ENCODE assay signal across 8 mouse cellular contexts in the genomic region with DNA sequence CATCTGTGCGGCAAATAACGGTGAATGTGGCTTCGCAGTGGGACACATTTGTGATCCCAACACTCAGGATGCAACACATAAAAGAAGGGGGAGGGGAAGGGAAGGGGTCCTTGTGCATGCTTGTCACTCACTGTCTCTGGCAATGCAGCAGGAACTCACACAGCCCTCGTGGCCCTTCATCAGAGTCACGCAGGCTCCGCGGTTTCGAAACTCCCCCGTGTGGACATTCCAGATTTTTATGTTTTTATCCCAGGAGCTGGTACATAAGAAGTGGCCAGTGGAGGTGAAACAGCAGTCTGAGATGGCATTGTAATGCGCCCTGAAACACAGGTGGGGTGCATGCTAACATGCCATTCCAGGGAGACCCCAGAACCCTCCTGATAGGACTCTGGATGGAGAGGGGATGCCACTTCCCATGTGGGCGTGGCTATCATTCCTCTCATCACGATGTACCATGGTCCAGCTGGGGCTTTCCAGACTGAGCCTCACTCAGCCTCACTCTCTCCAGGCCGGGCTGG. TPM values are rescaled to one million over a fixed set of nuclear protein-coding genes. Genes with fewer than 3 reads are reported as not detected.
DNase-seq lines count a peak whose midpoint lies in the region; ATAC-seq lines count a peak whose summit lies in the region.

No protein-coding gene starts in this region.

- peak overlapping the region; percentile 43 for H3K4me2 ChIP-seq in stomach, embryonic 15.5 days

- H3K36me3 ChIP-seq in embryonic facial prominence, embryonic 10.5 days (replicated peaks): no peaks in the 10 kb centered on the region
- no peaks in the 10 kb centered on the region for H3K36me3 ChIP-seq in stomach, embryonic 15.5 days

- peaks cover 11% of the 10 kb centered on the region for H3K4me1 ChIP-seq in embryonic facial prominence, embryonic 10.5 days
- H3K4me1 ChIP-seq in stomach, embryonic 15.5 days: peaks cover 2% of the 10 kb centered on the region; the same call in 1 of the 2 replicates

- 10% methylated on average over 13 of the region's 13 CpGs for WGBS in embryonic facial prominence, embryonic 10.5 days
- WGBS in stomach, embryonic 15.5 days: 11% methylated on average over 13 of the region's 13 CpGs

- DNase-seq in urinary bladder, postnatal 36 days (ENCODE audit: low spot score in 2 of 2): peak; percentile 11 to 35
- DNase-seq in urinary bladder, postnatal 10 days (ENCODE audit: low spot score): no peak
- DNase-seq in embryonic facial prominence, embryonic 10.5 days (ENCODE audit: low spot score): peak; percentile 62
- DNase-seq in heart, postnatal 10 days: peak; percentile 30 to 49
- peak; percentile 40 to 64 for DNase-seq in kidney, postnatal 36 days
- DNase-seq in lung, postnatal 25 days (ENCODE audit: low spot score): peak; percentile 28
- DNase-seq in urinary bladder, postnatal 4 days (ENCODE audit: low spot score in 2 of 2): no peak

- no peak overlapping the region for H3K27ac ChIP-seq in embryonic facial prominence, embryonic 10.5 days (replicated peaks)
- H3K27ac ChIP-seq in stomach, embryonic 15.5 days: no peak overlapping the region

- intact Hi-C loops in heart, postnatal 10 days (cut with DNase I): no loop called here

- H3K9ac ChIP-seq in stomach, embryonic 15.5 days: no peak overlapping the region

- ATAC-seq in stomach, embryonic 15.5 days (ENCODE audit: insufficient read depth, low FRiP score, low read depth): peak; percentile 56; the same call in 1 of the 2 replicates

- no peaks in the 10 kb centered on the region for H3K9me3 ChIP-seq in embryonic facial prominence, embryonic 10.5 days
- no peaks in the 10 kb centered on the region for H3K9me3 ChIP-seq in stomach, embryonic 15.5 days

- peak overlapping the region; percentile 43 for H3K4me3 ChIP-seq in embryonic facial prominence, embryonic 10.5 days
- H3K4me3 ChIP-seq in stomach, embryonic 15.5 days (replicated peaks): peak overlapping the region; percentile 25

- no peaks in the 10 kb centered on the region for H3K27me3 ChIP-seq in embryonic facial prominence, embryonic 10.5 days (replicated peaks; ENCODE audit: low read depth, poor library complexity, severe bottlenecking)
- no peaks in the 10 kb centered on the region for H3K27me3 ChIP-seq in stomach, embryonic 15.5 days (replicated peaks)

RNA-seq across cellular contexts. Expression of gene Lrp3, which starts 36.8 kb away (rescaled TPM):
- polyA plus RNA-seq in embryonic facial prominence, embryonic 10.5 days (2016; fragmentation: Nextera tagmentation; extraction: Ambion mirVana): 10.5 and 10.6 TPM in 2 replicates
- total RNA-seq in heart, postnatal 10 days (2021): 10 to 100 TPM in 1 of 2 experiments, 1 to 10 TPM in 1; 8.7 to 10.1 TPM
- 6.3 and 7.1 TPM in 2 replicates for polyA plus RNA-seq in stomach, embryonic 15.5 days (2015; fragmentation: Nextera tagmentation; extraction: Ambion mirVana)

Comparison
In these comparisons a context has a peak if more than half of its experiments do, and no peak if none do; other contexts are left out.
1. DNase-seq: peak in urinary bladder, postnatal 36 days (2 of 2), embryonic facial prominence, embryonic 10.5 days (single experiment), heart, postnatal 10 days (2 of 2), kidney, postnatal 36 days (2 of 2) and lung, postnatal 25 days (single experiment); none in urinary bladder, postnatal 10 days (single experiment) and urinary bladder, postnatal 4 days (0 of 2).